Mouse (Mus musculus): ENCODE results near the gene Smcp. TPM values are rescaled to one million over a fixed set of nuclear protein-coding genes. Genes with fewer than 3 reads are reported as not detected.
A peak's percentile ranks its signal among the peaks of the same experiment; 100 is the strongest.

Gene Smcp
- not detected for total RNA-seq (2021)
- long read RNA-seq, experiment 1, result 0 reads
- long read RNA-seq, experiment 2, result 0 reads

DNA sequence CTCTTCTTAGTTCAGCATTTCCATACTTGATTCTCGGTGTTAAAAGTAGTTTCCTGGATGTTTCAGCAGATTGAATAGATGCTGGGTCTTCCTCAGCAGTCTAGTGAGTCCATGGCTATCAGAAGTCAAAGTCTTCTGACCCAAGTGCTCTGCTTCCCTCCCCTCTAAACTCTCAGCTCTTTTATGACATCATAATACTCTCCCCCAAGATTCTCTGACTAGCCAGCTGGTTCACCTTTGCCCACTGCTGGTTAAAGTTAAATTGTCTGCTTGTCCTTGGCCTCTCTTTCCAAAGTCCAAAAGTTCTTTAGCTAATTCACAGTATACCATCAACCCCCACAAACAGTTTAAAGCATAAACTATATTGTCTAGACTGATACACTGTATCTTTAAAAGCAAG lies at the start of gene Smcp:
TSS of gene Smcp (minus strand) at position 140 of the 400 bp plus-strand sequence.
- Histone ChIP-seq H3K27ac (no peak within 1 kb of the TSS), H3K4me3 (no peak within 1 kb of the TSS)
- no peak for TF ChIP-seq CTCF (IDR thresholded peaks at IDR 0.05)
- intact Hi-C loops (cut with DNase I), result no loop called here
- no peak for DNase-seq

DNA sequence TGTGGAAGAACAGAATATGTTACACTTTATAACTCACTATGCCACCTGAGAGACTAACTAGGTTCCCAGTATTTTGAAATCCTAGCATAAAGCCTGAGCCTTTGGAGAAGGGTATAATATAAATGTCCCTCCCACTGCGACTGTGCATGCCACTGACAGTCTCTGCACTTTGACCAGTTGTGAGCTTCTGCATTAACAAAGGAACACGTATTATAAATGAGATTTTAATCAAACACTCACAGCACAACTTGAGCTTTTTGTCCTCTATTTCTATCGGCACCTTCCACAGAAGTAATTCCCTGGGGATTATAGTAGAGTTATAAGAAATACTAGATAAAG lies 49.8 kb upstream of the Smcp start:
- DNase-seq, result no peak
- intact Hi-C loops (cut with DNase I), result no loop called here
- Histone ChIP-seq H3K4me3 (no peak overlapping the region), H3K27ac (no peak overlapping the region)
- no peak for TF ChIP-seq CTCF (IDR thresholded peaks at IDR 0.05)

DNA sequence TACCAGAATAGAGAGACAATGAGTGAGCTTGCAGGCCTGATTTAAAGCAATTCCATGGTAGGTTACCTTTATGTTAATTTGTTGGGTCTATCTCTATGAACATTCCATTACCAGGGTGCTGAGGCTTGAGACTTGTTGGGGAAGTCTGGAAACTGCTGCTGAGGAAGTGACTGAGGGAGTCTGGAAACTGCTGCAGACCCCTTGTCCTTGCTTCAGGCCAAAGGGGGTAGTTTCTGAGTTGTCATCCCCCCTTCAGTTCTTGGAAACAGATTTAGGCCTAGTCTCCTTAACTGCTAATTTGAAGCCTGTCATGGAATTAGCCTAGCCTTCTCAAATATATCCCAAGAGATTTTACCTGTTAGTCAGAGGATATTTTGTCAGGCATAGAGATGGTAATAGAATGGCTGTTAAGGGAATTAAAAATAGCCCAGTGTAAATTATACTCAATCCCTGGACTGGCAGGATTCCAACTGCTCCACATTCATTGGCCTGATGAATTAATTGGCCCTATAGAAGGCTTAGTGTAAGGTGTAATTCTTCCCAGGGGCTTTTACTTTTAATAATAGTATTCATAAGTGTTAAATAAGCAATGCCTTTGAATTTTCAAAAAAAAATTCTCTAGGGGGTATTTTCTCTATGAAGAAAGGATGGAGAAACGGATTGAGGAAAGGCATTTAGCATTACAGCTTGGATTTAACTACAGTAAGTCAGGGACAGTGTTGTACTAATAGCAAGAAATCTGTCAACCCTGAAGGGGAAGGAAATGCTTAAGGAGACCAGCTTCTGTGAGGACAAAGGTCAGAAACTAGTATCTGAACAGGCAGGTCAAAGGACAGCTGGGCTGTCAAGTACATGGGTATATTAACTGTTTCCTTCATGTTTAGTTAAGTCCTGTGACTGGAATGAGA lies 49.2 kb upstream of the Smcp start:
- intact Hi-C loops (cut with DNase I), result no loop called here
- H3K4me3 ChIP-seq, result no peak overlapping the region
- H3K27ac ChIP-seq, result no peak overlapping the region
- no peak for DNase-seq
- no peak for TF ChIP-seq CTCF (IDR thresholded peaks at IDR 0.05)

DNA sequence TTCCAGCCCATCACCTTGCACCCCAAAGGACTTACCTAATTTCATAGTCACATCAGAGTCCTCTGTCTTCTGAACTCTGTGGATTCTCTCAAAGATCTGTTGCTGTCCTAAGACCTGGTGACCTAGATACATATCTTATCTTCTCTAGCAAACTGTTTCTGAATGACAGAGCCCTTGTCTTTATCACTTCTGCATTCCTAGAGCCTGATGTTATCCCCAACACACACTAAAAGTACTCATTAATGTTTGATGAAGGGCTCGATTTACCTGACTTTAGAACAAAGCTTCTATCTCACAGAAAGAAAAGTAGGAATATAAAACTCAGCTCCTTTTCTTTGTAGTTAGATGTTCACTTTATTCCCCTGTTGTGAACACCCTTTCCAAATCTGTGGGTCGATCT lies 32.8 kb upstream of the Smcp start, which contains the start of gene Lce6a:
TSS of gene Lce6a (minus strand) at position 101 of the 400 bp plus-strand sequence.
- Histone ChIP-seq H3K4me3 (no peak within 1 kb of the TSS), H3K27ac (no peak within 1 kb of the TSS)
- intact Hi-C loops (cut with DNase I), result no loop called here
- no peak for TF ChIP-seq CTCF (IDR thresholded peaks at IDR 0.05)
- DNase-seq, result no peak

DNA sequence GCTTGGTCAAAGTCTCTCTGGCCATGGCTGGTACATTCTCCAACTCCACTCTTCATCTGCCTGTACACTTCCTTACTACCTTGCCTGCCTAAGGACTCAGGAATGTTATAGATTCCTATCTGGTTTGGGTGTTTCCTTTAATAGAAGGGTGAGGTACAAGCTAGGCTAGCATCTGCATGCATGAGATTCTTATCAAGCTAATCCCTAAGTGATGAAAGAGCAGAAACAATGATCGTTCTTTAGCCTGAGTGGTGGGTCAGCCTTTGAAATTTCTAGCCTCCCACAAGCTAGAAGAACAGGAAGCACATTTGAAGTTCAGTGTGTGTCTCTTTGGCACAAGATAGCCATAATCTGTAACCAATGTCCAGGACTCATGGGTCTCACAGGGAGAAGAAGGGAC lies 21.0 kb upstream of the Smcp start:
- DNase-seq, result no peak
- no peak for TF ChIP-seq CTCF (IDR thresholded peaks at IDR 0.05)
- no peak overlapping the region for H3K4me3 ChIP-seq
- intact Hi-C loops (cut with DNase I), result no loop called here
- no peak overlapping the region for H3K27ac ChIP-seq

DNA sequence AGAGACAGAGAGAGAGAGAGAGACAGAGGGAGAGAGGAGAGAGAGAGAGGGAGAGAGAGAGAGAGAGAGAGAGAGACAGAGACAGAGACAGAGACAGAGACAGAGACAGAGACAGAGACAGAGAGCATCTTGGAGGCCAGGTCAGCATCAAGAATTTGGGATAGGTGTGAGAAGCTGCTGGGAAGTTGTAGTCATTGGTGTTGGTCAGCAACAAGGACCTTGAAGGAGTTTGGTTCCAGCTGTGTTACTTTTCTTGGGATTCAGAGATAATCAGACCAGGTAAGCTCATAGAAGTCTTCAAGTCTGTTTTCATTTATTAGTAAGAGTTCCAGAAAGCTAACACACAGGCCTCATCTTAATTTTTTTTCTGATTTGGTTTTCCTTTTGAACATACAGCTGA lies 18.6 kb upstream of the Smcp start, which contains the start of gene 2210017I01Rik:
TSS of gene 2210017I01Rik (minus strand) at position 101 of the 400 bp plus-strand sequence.
- no peak for TF ChIP-seq CTCF (IDR thresholded peaks at IDR 0.05)
- intact Hi-C loops (cut with DNase I), result no loop called here
- Histone ChIP-seq H3K27ac (no peak within 1 kb of the TSS), H3K4me3 (no peak within 1 kb of the TSS)
- DNase-seq, result no peak

DNA sequence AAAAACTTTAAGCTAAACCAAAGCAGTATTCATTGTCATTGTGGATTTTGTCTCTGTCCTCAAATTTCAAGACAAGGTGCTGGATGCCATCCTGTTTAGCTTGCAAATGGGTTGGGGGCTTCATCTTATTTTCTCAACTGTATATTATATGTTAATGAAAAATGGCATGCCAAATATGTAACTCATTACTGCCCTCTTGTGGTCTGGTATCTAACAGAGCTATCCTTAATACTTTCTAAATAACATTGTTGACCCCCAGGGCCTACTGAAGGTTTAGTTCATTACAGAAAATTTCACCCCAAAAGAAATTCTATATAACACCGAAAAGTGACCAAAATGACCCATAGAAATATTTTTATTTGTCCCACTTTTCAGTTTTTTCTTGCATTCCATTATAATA lies 13.4 kb upstream of the Smcp start:
- intact Hi-C loops (cut with DNase I), result no loop called here

DNA sequence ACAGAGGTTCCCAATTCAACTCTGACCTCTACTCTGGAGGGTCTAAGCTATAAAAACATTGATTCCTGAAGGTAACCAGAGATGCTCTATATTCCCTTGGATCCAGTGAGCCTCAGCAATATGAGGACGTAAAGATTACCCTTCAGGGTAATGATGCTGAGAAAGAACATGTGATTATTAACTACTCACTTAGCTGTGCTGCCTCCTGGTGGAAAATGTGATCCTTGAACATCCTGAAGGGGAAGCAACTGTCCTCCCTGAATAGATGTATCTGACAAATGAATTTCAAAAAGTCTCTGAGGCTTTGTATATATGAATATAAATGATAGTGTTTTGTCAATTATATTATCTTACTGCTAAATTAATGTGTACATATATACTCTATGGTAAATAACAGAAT lies 11.7 kb upstream of the Smcp start:
- no peak overlapping the region for H3K27ac ChIP-seq
- no peak overlapping the region for H3K4me3 ChIP-seq
- TF ChIP-seq CTCF (IDR thresholded peaks at IDR 0.05), result no peak
- intact Hi-C loops (cut with DNase I), result no loop called here
- DNase-seq, result no peak

More for the DNA sequence above, 13.4 kb upstream of the Smcp start:
- DNase-seq, result no peak
- Histone ChIP-seq H3K4me3 (no peak overlapping the region), H3K27ac (no peak overlapping the region)
- peak; percentile 39 for TF ChIP-seq CTCF (IDR thresholded peaks at IDR 0.05)

DNA sequence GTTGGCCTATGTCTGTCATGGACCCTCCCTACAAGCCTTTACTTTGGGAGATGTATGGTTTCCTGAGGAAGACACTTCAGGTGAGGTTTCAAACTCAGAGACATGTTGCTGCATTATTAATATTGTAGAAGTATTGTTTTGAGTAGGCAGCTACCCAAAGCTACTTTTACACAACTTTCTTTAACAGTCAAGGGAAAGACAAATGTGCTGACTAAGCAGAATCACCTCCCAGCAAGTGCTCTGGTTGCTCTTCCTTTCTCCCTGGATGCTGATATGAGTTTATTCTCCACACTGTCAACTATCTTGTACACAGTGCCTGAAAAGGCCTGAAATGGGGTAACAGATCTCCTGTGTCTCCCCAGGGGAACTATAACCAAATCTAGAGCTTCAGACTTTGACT lies 11.2 kb upstream of the Smcp start:
- Histone ChIP-seq H3K4me3 (no peak overlapping the region), H3K27ac (no peak overlapping the region)
- TF ChIP-seq CTCF (IDR thresholded peaks at IDR 0.05), result no peak
- no peak for DNase-seq
- intact Hi-C loops (cut with DNase I), result no loop called here

DNA sequence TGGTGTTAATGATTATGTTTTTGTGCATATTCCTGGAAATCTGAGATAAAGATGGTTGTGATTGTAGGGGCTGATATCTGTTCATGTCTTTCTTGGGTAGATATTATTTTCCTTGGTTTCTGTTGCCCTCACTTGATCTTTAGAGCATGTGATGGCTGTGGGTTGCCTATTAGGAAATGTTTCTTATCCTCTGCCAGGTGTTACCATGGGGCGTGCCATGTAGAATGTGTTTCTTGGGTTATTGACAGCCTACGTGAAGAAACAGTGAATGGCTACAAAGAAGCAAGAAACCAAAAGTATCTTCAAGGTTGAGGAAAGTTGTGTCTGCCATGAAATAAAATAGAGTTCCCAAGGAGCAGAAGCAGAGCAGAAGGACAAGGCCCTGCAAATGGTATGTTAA lies 9.6 kb upstream of the Smcp start:
- no peak overlapping the region for H3K4me3 ChIP-seq
- H3K27ac ChIP-seq, result no peak overlapping the region
- no peak for TF ChIP-seq CTCF (IDR thresholded peaks at IDR 0.05)
- DNase-seq, result no peak
- intact Hi-C loops (cut with DNase I), result no loop called here

DNA sequence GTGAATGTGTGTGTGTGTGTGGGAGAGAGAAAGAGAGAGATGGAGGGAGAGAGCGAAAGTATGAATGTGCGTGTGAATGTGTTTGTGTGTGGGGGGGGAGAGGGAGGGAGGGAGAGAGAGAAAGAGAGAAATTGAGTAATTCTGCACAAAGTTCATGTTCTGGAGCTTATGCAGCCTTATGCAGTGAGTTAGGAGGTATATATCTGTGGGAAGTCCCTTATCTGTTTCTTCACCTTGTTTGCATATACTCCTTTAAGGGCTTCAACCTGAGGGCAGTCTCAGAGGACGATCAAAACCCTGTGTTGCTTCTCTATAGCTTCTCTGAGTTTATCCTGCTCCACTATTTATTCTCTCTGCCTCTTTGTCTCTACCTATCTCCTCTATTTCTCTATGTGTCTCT lies 1.6 kb downstream of the Smcp start:
- intact Hi-C loops (cut with DNase I), result no loop called here
- no peak overlapping the region for H3K4me3 ChIP-seq
- no peak for DNase-seq
- no peak for TF ChIP-seq CTCF (IDR thresholded peaks at IDR 0.05)
- no peak overlapping the region for H3K27ac ChIP-seq

DNA sequence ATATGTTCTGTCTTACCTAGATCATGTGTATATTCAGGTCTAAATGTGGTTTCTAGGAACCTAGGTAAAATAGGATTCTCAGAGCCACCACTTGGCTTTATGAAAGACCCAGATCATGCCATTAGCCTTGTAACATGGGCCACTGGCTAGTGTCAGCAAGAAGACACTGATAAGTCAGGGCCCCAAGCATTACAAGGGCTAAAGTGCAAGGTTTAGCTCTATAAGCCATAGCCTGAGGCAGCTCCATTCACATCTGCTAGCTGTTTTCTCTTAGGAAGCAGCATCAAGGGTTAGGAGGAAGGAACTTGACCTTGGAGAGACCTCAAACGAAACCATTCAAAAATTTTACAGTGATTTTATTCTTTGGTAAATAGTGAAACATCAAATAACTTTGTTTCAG lies 3.7 kb downstream of the Smcp start:
- DNase-seq, result no peak
- Histone ChIP-seq H3K27ac (no peak overlapping the region), H3K4me3 (no peak overlapping the region)
- TF ChIP-seq CTCF (IDR thresholded peaks at IDR 0.05), result no peak
- intact Hi-C loops (cut with DNase I), result no loop called here

DNA sequence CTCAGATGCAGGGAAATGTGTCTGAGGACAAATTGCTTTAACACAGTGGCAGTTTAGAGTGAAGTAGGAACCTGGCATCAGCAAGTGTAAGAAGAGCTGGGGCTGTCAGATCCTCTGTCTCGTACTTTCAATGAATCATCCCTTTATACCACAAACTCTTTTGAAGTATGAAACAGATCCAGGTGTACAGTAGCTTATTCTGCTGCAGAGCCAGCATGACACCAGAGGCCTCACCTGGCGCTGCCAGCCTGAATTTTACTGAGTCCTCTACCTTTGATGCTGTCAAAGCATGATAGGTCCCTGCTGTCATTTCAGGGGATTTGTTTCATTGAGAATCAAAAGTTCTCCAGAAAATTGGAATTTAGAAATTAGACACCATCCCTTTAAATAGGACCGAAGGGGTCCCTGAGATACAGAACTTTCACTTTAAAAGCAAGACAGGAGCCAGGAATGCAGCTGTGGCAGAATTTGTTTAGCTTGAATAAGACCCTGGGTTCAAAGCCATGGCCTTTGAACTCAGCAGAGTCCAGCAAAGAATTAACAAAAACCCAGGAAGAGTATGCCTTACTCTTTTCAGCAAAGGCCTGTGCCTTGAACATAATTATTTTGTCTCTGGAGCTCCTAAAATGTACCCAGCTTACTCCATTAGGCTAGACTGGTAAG lies 5.5 kb downstream of the Smcp start:
- TF ChIP-seq CTCF (IDR thresholded peaks at IDR 0.05), result no peak

More for the DNA sequence above, 5.5 kb downstream of the Smcp start:
- no peak overlapping the region for H3K27ac ChIP-seq
- intact Hi-C loops (cut with DNase I), result no loop called here
- no peak for DNase-seq
- H3K4me3 ChIP-seq, result no peak overlapping the region

Data from gastrocnemius, adult 2 months (tissue).